Mouse (Mus musculus): Measurements from ENCODE around the gene Kctd5.

GRCm38 (mm10) chr17:24008105-24008504 is 65.2 kb downstream of the Kctd5 start:
- no peak for TF ChIP-seq CTCF (conservative IDR thresholded peaks at IDR 0.05; ENCODE audit: low read length)
- TF ChIP-seq POU5F1 (IDR thresholded peaks at IDR 0.05; ENCODE audit: borderline replicate concordance, low read length): no peak
